ENCODE assay signal across 8 mouse cellular contexts in the genomic region with DNA sequence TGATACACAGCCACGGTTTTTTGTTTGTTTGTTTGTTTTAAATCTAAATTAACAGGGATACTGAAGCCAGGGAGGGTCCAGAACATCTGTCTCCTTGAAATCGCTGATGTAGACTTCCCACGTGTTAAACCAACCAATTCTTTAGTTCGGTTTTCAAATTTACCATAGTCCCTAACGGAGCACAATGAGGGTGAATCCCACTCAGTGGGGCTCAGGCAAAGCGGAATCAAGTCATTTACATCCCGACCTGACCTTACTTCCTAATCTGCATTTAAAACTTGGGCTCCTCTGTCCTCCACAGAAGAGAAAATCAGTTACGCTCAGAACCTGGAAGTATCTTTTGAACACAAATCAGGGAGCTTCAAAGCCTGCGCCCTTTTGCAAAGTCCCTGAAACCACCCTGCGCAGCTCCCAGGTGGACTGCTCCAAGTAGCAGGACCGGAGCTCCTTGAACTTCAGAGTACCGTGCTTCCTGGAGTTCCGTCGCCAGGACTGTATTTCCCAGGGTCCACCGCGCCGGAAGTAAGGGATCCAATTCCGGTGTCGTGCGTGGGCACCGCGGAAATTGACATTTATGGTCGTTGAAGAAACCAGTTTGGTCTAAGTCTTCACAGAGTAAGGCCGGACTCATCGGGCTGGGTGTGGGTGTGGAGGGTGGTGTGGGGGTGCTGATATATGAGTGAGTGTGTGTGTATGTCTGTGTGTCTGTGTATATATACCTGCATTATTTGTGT. TPM values are rescaled to one million over a fixed set of nuclear protein-coding genes. Genes with fewer than 3 reads are reported as not detected.
DNase-seq lines count a peak whose midpoint lies in the region; ATAC-seq and TF ChIP-seq lines count a peak whose summit lies in the region.

No protein-coding gene starts in this region.

- TF ChIP-seq CTCF in E14TG2a.4 (conservative IDR thresholded peaks at IDR 0.05; ENCODE audit: low read length), result no peak
- no peak for TF ChIP-seq CTCF in liver, postnatal 0 days (IDR thresholded peaks at IDR 0.05; ENCODE audit: low read depth)

- DNase-seq in c-Kit-positive CD71-positive TER-119-positive erythroid progenitor cells, embryonic 14.5 days (ENCODE audit: low spot score), result peak; percentile 77
- peak; percentile 86 to 88 for DNase-seq in heart, postnatal 10 days
- DNase-seq in large intestine, adult 2 months (ENCODE audit: low read depth, low spot score), result peak; percentile 85
- peak; percentile 82 for DNase-seq in liver, postnatal 0 days
- DNase-seq in testis, postnatal 10 days (ENCODE audit: low spot score), result peak; percentile 83

- H3K9ac ChIP-seq in forebrain, embryonic 12.5 days, result peak overlapping the region; percentile 71
- H3K9ac ChIP-seq in liver, postnatal 0 days (replicated peaks), result peak overlapping the region; percentile 82
- peak overlapping the region; percentile 59 for H3K9ac ChIP-seq in neural tube, embryonic 14.5 days (replicated peaks; ENCODE audit: low read depth, low read length)

- WGBS in forebrain, embryonic 12.5 days, result under 1% methylated on average over 25 of the region's 25 CpGs
- WGBS in large intestine, adult 2 months, result under 1% methylated on average over 25 of the region's 25 CpGs
- WGBS in liver, postnatal 0 days (ENCODE audit: insufficient replicate concordance), result under 1% methylated on average over 25 of the region's 25 CpGs
- under 1% methylated on average over 25 of the region's 25 CpGs for WGBS in neural tube, embryonic 14.5 days

- peak overlapping the region; percentile 92 for H3K4me2 ChIP-seq in forebrain, embryonic 12.5 days
- H3K4me2 ChIP-seq in liver, postnatal 0 days (ENCODE audit: low read depth, low read length), result peak overlapping the region; percentile 87
- peak overlapping the region; percentile 59 for H3K4me2 ChIP-seq in neural tube, embryonic 14.5 days (ENCODE audit: low read depth, low read length)

- no peak for TF ChIP-seq EP300 in liver, postnatal 0 days (IDR thresholded peaks at IDR 0.05; ENCODE audit: low read depth)

- H3K27ac ChIP-seq in forebrain, embryonic 12.5 days, result peak overlapping the region; percentile 48
- H3K27ac ChIP-seq in liver, postnatal 0 days (ENCODE audit: low read depth), result peak overlapping the region; percentile 55; the same call in 1 of the 2 replicates
- 0 out of 2 replicates have a peak overlapping the region, but pooled peaks have one; percentile 4 for H3K27ac ChIP-seq in neural tube, embryonic 14.5 days (ENCODE audit: low read depth, low read length)

- intact Hi-C loops in heart, postnatal 10 days (cut with DNase I), result loop anchor here (1.0 kb wide), 1 partner anchor 72 kb away; no protein-coding TSS in a partner anchor

- H3K27me3 ChIP-seq in E14TG2a.4 (ENCODE audit: insufficient read depth, low read length), result no peaks in the 10 kb centered on the region
- H3K27me3 ChIP-seq in forebrain, embryonic 12.5 days, result no peaks in the 10 kb centered on the region
- no peaks in the 10 kb centered on the region for H3K27me3 ChIP-seq in liver, postnatal 0 days (ENCODE audit: insufficient read depth, low read length)
- H3K27me3 ChIP-seq in neural tube, embryonic 14.5 days (ENCODE audit: control insufficient read depth, insufficient read depth, low read length), result no peaks in the 10 kb centered on the region

- ATAC-seq in forebrain, embryonic 12.5 days (ENCODE audit: low FRiP score), result peak; percentile 89
- ATAC-seq in liver, postnatal 0 days, result peak; percentile 91
- ATAC-seq in neural tube, embryonic 14.5 days (ENCODE audit: low read depth), result peak; percentile 94

- peaks cover 34% of the 10 kb centered on the region for H3K36me3 ChIP-seq in E14TG2a.4 (ENCODE audit: insufficient read depth, low read length)
- peaks cover 17% of the 10 kb centered on the region for H3K36me3 ChIP-seq in forebrain, embryonic 12.5 days (replicated peaks)
- peaks cover 9% of the 10 kb centered on the region; the same call in 1 of the 2 replicates for H3K36me3 ChIP-seq in liver, postnatal 0 days (replicated peaks; ENCODE audit: insufficient read depth, low read length)
- peaks cover 8% of the 10 kb centered on the region; the same call in 1 of the 2 replicates for H3K36me3 ChIP-seq in neural tube, embryonic 14.5 days (ENCODE audit: control insufficient read depth, insufficient read depth, low read length)

- H3K4me1 ChIP-seq in E14TG2a.4 (replicated peaks; ENCODE audit: low read depth, low read length), result peaks cover 36% of the 10 kb centered on the region
- H3K4me1 ChIP-seq in forebrain, embryonic 12.5 days, result peaks cover 19% of the 10 kb centered on the region
- peaks cover 5% of the 10 kb centered on the region; the same call in 1 of the 2 replicates for H3K4me1 ChIP-seq in liver, postnatal 0 days (ENCODE audit: insufficient read depth)
- peaks cover 3% of the 10 kb centered on the region; the same call in 1 of the 2 replicates for H3K4me1 ChIP-seq in neural tube, embryonic 14.5 days (ENCODE audit: control insufficient read depth, insufficient read depth, low read length)

- H3K4me3 ChIP-seq in E14TG2a.4 (replicated peaks; ENCODE audit: low read length), result peak overlapping the region; percentile 87
- H3K4me3 ChIP-seq in forebrain, embryonic 12.5 days (replicated peaks), result peak overlapping the region; percentile 72
- peak overlapping the region; percentile 74 for H3K4me3 ChIP-seq in liver, postnatal 0 days (ENCODE audit: low read depth, low read length)
- peak overlapping the region; percentile 71 for H3K4me3 ChIP-seq in neural tube, embryonic 14.5 days (ENCODE audit: low read depth, low read length)

- no peaks in the 10 kb centered on the region for H3K9me3 ChIP-seq in E14TG2a.4 (ENCODE audit: low read length)
- no peaks in the 10 kb centered on the region for H3K9me3 ChIP-seq in forebrain, embryonic 12.5 days
- H3K9me3 ChIP-seq in liver, postnatal 0 days (ENCODE audit: low read length), result no peaks in the 10 kb centered on the region
- no peaks in the 10 kb centered on the region for H3K9me3 ChIP-seq in neural tube, embryonic 14.5 days (ENCODE audit: control insufficient read depth, low read length)

RNA-seq across cellular contexts. Expression of gene Zfp626, which starts 2.5 kb away (rescaled TPM):
- 2.7 and 3.2 TPM in 2 replicates for polyA plus RNA-seq in forebrain, embryonic 12.5 days (2016; fragmentation: Nextera tagmentation; extraction: Ambion mirVana)
- 1 to 10 TPM; 4.8 to 6.7 TPM for total RNA-seq in heart, postnatal 10 days (2021)
- 0.73 and 1.2 TPM in 2 replicates for polyA plus RNA-seq in large intestine, adult 2 months (2012; rRNA removed)
- 0.62 and 0.63 TPM in 2 replicates for polyA plus RNA-seq in liver, postnatal 0 days (2015; fragmentation: Nextera tagmentation; extraction: Ambion mirVana)
- polyA plus RNA-seq in neural tube, embryonic 14.5 days (2014; fragmentation: Nextera tagmentation; extraction: Ambion mirVana), result 1.5 and 2.5 TPM in 2 replicates

RNA-seq across cellular contexts. Expression of gene Zfp59, which starts 33.9 kb away (rescaled TPM):
- 11.7 TPM in 2 replicates for polyA plus RNA-seq in forebrain, embryonic 12.5 days (2016; fragmentation: Nextera tagmentation; extraction: Ambion mirVana)
- 1 to 10 TPM; 2.6 to 3.6 TPM for total RNA-seq in heart, postnatal 10 days (2021)
- 0.53 and 1.1 TPM in 2 replicates for polyA plus RNA-seq in large intestine, adult 2 months (2012; rRNA removed)
- 0.85 and 1.3 TPM in 2 replicates for polyA plus RNA-seq in liver, postnatal 0 days (2015; fragmentation: Nextera tagmentation; extraction: Ambion mirVana)
- polyA plus RNA-seq in neural tube, embryonic 14.5 days (2014; fragmentation: Nextera tagmentation; extraction: Ambion mirVana), result 10.2 and 11.5 TPM in 2 replicates

RNA-seq across cellular contexts. Expression of gene Zfp607a, which starts 52.9 kb away (rescaled TPM):
- 3.5 and 3.6 TPM in 2 replicates for polyA plus RNA-seq in forebrain, embryonic 12.5 days (2016; fragmentation: Nextera tagmentation; extraction: Ambion mirVana)
- total RNA-seq in heart, postnatal 10 days (2021), result 1 to 10 TPM; 3.4 to 5.1 TPM
- polyA plus RNA-seq in large intestine, adult 2 months (2012; rRNA removed), result 0.37 and 0.80 TPM in 2 replicates
- 0.66 and 0.73 TPM in 2 replicates for polyA plus RNA-seq in liver, postnatal 0 days (2015; fragmentation: Nextera tagmentation; extraction: Ambion mirVana)
- polyA plus RNA-seq in neural tube, embryonic 14.5 days (2014; fragmentation: Nextera tagmentation; extraction: Ambion mirVana), result 1.0 and 1.4 TPM in 2 replicates

Comparison
In these comparisons a context has a peak if more than half of its experiments do, and no peak if none do; other contexts are left out.
1. Peak in every context shown above with its lines: DNase-seq, ATAC-seq, H3K4me3 ChIP-seq and H3K27ac ChIP-seq.
2. H3K27ac ChIP-seq: peak in every context shown above with its lines; median percentile 55 in liver, postnatal 0 days; 48 in forebrain, embryonic 12.5 days; 4 in neural tube, embryonic 14.5 days.